Mouse (Mus musculus): Measurements from ENCODE around the gene Tulp4. TPM values are rescaled to one million over a fixed set of nuclear protein-coding genes. Genes with fewer than 3 reads are reported as not detected.

Gene Tulp4
- total RNA-seq, 2 experiments from 2014 or later, result 301 to 317 TPM

Small RNA genes lying within 50 kb of the gene (microRNA-seq; reads per million reads assigned to microRNA genes)
- gene Gm22774, result not detected

Other genes starting within 250 kb of the Tulp4 start
- 100 to 1,000 TPM in 1 of 2 experiments, 10 to 100 TPM in 1; 91.8 to 103 TPM for gene Synj2, start 165.2 kb upstream of the Tulp4 start, total RNA-seq (2021)
- 10 to 100 TPM; 16.1 to 21.3 TPM for gene Serac1, start 26.7 kb upstream of the Tulp4 start, total RNA-seq (2021)
- gene Gtf2h5, start 26.7 kb upstream of the Tulp4 start, total RNA-seq (2021), result 100 to 1,000 TPM in 1 of 2 experiments, 10 to 100 TPM in 1; 99.7 to 112 TPM
- gene Tmem181a, start 150.4 kb downstream of the Tulp4 start, total RNA-seq (2021), result 10 to 100 TPM; 62.0 to 70.5 TPM
- 10 to 100 TPM in 1 of 2 experiments, 1 to 10 TPM in 1; 8.9 to 13.8 TPM for gene Dynlt1a, start 211.1 kb downstream of the Tulp4 start, total RNA-seq (2021)

Measured in left cerebral cortex, postnatal 36 days (tissue).